ENCODE assay signal across 21 mouse cellular contexts in genomic region chr6:138266668-138267067, GRCm38 (mm10).
DNase-seq lines count a peak whose midpoint lies in the region; ATAC-seq and TF ChIP-seq lines count a peak whose summit lies in the region.
"Had no signal": no experiment of that assay in that cellular context is flagged by ENCODE, and none has a peak within 500 bp of the region (broad histone marks: within the 10 kb centered on the region; RNA-seq: fewer than 3 reads in every experiment).

No protein-coding gene starts in this region.

- no peak overlapping the region for H3K27ac ChIP-seq in liver, adult 2 months (replicated peaks; ENCODE audit: insufficient read depth, low read depth, low read length)
- no peak overlapping the region for H3K27ac ChIP-seq in liver, embryonic 12.5 days
- H3K27ac ChIP-seq in liver, embryonic 15.5 days (replicated peaks) = no peak overlapping the region
- H3K27ac ChIP-seq in heart, embryonic 11.5 days (ENCODE audit: low read depth, low read length) = no peak overlapping the region
- H3K27ac ChIP-seq: forebrain, embryonic 10.5 days; forebrain, embryonic 13.5 days; heart, adult 2 months; heart, embryonic 10.5 days; hindbrain, embryonic 12.5 days; hindbrain, embryonic 15.5 days had no signal

- 30% methylated on average over 3 of the region's 3 CpGs for WGBS in liver, adult 2 months
- WGBS in liver, embryonic 12.5 days (ENCODE audit: insufficient replicate concordance) = 68% methylated on average over 3 of the region's 3 CpGs
- WGBS in liver, embryonic 15.5 days (ENCODE audit: insufficient replicate concordance) = 60% methylated on average over 3 of the region's 3 CpGs
- WGBS in heart, embryonic 11.5 days (ENCODE audit: insufficient replicate concordance) = 91% methylated on average over 3 of the region's 3 CpGs

- no peaks in the 10 kb centered on the region for H3K27me3 ChIP-seq in liver, adult 2 months (ENCODE audit: control insufficient read depth, insufficient read depth, low read length)
- H3K27me3 ChIP-seq in liver, embryonic 12.5 days (replicated peaks) = no peaks in the 10 kb centered on the region
- no peaks in the 10 kb centered on the region for H3K27me3 ChIP-seq in liver, embryonic 15.5 days
- H3K27me3 ChIP-seq in heart, embryonic 11.5 days (ENCODE audit: control insufficient read depth, insufficient read depth, low read length) = no peaks in the 10 kb centered on the region
- H3K27me3 ChIP-seq: forebrain, embryonic 13.5 days; hindbrain, embryonic 12.5 days; hindbrain, embryonic 15.5 days had no signal

- no peaks in the 10 kb centered on the region for H3K79me2 ChIP-seq in liver, adult 2 months (ENCODE audit: control insufficient read depth, insufficient read depth, low read length)

- H3K36me3 ChIP-seq in liver, adult 2 months (ENCODE audit: control insufficient read depth, insufficient read depth, low read length) = no peaks in the 10 kb centered on the region
- H3K36me3 ChIP-seq in liver, embryonic 12.5 days = no peaks in the 10 kb centered on the region
- no peaks in the 10 kb centered on the region for H3K36me3 ChIP-seq in liver, embryonic 15.5 days (replicated peaks)
- H3K36me3 ChIP-seq in heart, embryonic 11.5 days (ENCODE audit: control insufficient read depth, insufficient read depth, low read length) = no peaks in the 10 kb centered on the region
- H3K36me3 ChIP-seq: forebrain, embryonic 10.5 days; heart, embryonic 10.5 days; hindbrain, embryonic 12.5 days; hindbrain, embryonic 15.5 days had no signal

- TF ChIP-seq POLR2A in liver, adult 2 months (IDR thresholded peaks at IDR 0.05; ENCODE audit: extremely low read depth, insufficient read depth, low read length) = no peak

- no peaks in the 10 kb centered on the region for H3K9me3 ChIP-seq in liver, embryonic 12.5 days (replicated peaks)
- H3K9me3 ChIP-seq in liver, embryonic 15.5 days (replicated peaks) = no peaks in the 10 kb centered on the region
- no peaks in the 10 kb centered on the region for H3K9me3 ChIP-seq in heart, embryonic 11.5 days (replicated peaks; ENCODE audit: control insufficient read depth, low read length)
- H3K9me3 ChIP-seq: forebrain, embryonic 10.5 days; forebrain, embryonic 13.5 days; heart, embryonic 10.5 days; hindbrain, embryonic 12.5 days; hindbrain, embryonic 15.5 days had no signal

- peak; percentile 61; the same call in 1 of the 2 replicates for ATAC-seq in liver, embryonic 12.5 days
- peak; percentile 64 for ATAC-seq in liver, embryonic 15.5 days (ENCODE audit: insufficient read depth)
- ATAC-seq in heart, embryonic 11.5 days (replicated peaks; ENCODE audit: insufficient number of reproducible peaks, low FRiP score, low TSS enrichment) = no peak
- ATAC-seq: CD4-positive, CD25-positive, alpha-beta regulatory T cell, adult 4 months; forebrain, embryonic 13.5 days; forebrain, embryonic 16.5 days had no signal

- no peak for TF ChIP-seq CTCF in liver, adult 2 months (IDR thresholded peaks at IDR 0.05; ENCODE audit: low read depth, low read length)

- no peak overlapping the region for H3K4me3 ChIP-seq in liver, adult 2 months (ENCODE audit: insufficient read depth, low read depth, low read length)
- no peak overlapping the region for H3K4me3 ChIP-seq in liver, embryonic 12.5 days
- H3K4me3 ChIP-seq in liver, embryonic 15.5 days (replicated peaks) = no peak overlapping the region
- H3K4me3 ChIP-seq in heart, embryonic 11.5 days (ENCODE audit: low read depth, low read length) = no peak overlapping the region
- H3K4me3 ChIP-seq: forebrain, embryonic 10.5 days; forebrain, embryonic 13.5 days; heart, adult 2 months; heart, embryonic 10.5 days; hindbrain, embryonic 12.5 days; hindbrain, embryonic 15.5 days had no signal

- DNase-seq in liver, adult 2 months (ENCODE audit: extremely low read depth, low read depth, low spot score) = peak; percentile 60
- DNase-seq in adrenal gland, postnatal 36 days = no peak
- DNase-seq in cerebellum, adult 9-11 months = no peak
- DNase-seq: adrenal gland, adult 2 months; adrenal gland, postnatal 14 days; cerebellum, adult 11-12 months; cerebellum, adult 8-10 months; cerebellum, postnatal 14 days; gastrocnemius, postnatal 10 days; gastrocnemius, postnatal 36 days; heart, adult 2 months had no signal

- peaks cover 3% of the 10 kb centered on the region; the same call in 1 of the 2 replicates for H3K4me1 ChIP-seq in liver, adult 2 months (ENCODE audit: control insufficient read depth, insufficient read depth, low read length)
- no peaks in the 10 kb centered on the region for H3K4me1 ChIP-seq in liver, embryonic 12.5 days
- no peaks in the 10 kb centered on the region for H3K4me1 ChIP-seq in liver, embryonic 15.5 days (replicated peaks)
- no peaks in the 10 kb centered on the region for H3K4me1 ChIP-seq in heart, embryonic 11.5 days (ENCODE audit: control insufficient read depth, insufficient read depth, low read length)
- H3K4me1 ChIP-seq: forebrain, embryonic 10.5 days; forebrain, embryonic 13.5 days; heart, embryonic 10.5 days; hindbrain, embryonic 12.5 days; hindbrain, embryonic 15.5 days had no signal

- H3K9ac ChIP-seq in liver, adult 2 months (ENCODE audit: low read depth, low read length) = no peak overlapping the region
- no peak overlapping the region for H3K9ac ChIP-seq in liver, embryonic 12.5 days
- H3K9ac ChIP-seq in liver, embryonic 15.5 days = no peak overlapping the region
- no peak overlapping the region for H3K9ac ChIP-seq in heart, embryonic 11.5 days (ENCODE audit: low read depth, low read length)
- H3K9ac ChIP-seq: forebrain, embryonic 13.5 days; hindbrain, embryonic 12.5 days; hindbrain, embryonic 15.5 days had no signal

- H3K4me2 ChIP-seq in liver, embryonic 12.5 days = no peak overlapping the region
- H3K4me2 ChIP-seq in liver, embryonic 15.5 days = no peak overlapping the region
- no peak overlapping the region for H3K4me2 ChIP-seq in heart, embryonic 11.5 days
- H3K4me2 ChIP-seq: forebrain, embryonic 13.5 days; hindbrain, embryonic 12.5 days; hindbrain, embryonic 15.5 days had no signal
